8 mouse cellular contexts compared by ENCODE assay signal in genomic region chr11:103953032-103953895, GRCm38 (mm10). TPM values are rescaled to one million over a fixed set of nuclear protein-coding genes. Genes with fewer than 3 reads are reported as not detected.
A peak's percentile ranks its signal among the peaks of the same experiment; 100 is the strongest.
DNase-seq lines count a peak whose midpoint lies in the region; ATAC-seq and TF ChIP-seq lines count a peak whose summit lies in the region.

No protein-coding gene starts in this region.

- H3K4me3 ChIP-seq in lung, embryonic 14.5 days (ENCODE audit: low read depth, low read length): peak overlapping the region; percentile 83
- peak overlapping the region; percentile 90 for H3K4me3 ChIP-seq in intestine, postnatal 0 days (ENCODE audit: low read depth, low read length)
- H3K4me3 ChIP-seq in megakaryocyte, embryonic 14.5 days (replicated peaks): peak overlapping the region; percentile 94

- H3K9ac ChIP-seq in lung, embryonic 14.5 days: peak overlapping the region; percentile 90
- H3K9ac ChIP-seq in intestine, postnatal 0 days (ENCODE audit: low read depth, low read length): peak overlapping the region; percentile 88

- ATAC-seq in lung, embryonic 14.5 days (ENCODE audit: insufficient read depth): peak; percentile 78
- peak; percentile 83 for ATAC-seq in erythroid progenitor cell, adult 5-6 weeks (replicated peaks; ENCODE audit: low FRiP score, poor library complexity, severe bottlenecking)
- ATAC-seq in intestine, postnatal 0 days: peak; percentile 59

- 2% methylated on average over 31 of the region's 32 CpGs for WGBS in lung, embryonic 14.5 days
- 1% methylated on average over 32 of the region's 32 CpGs for WGBS in intestine, postnatal 0 days

- H3K4me1 ChIP-seq in lung, embryonic 14.5 days (ENCODE audit: insufficient read depth): no peaks in the 10 kb centered on the region
- H3K4me1 ChIP-seq in intestine, postnatal 0 days (replicated peaks; ENCODE audit: control insufficient read depth, insufficient read depth, low read length): no peaks in the 10 kb centered on the region
- peaks cover 66% of the 10 kb centered on the region for H3K4me1 ChIP-seq in megakaryocyte, embryonic 14.5 days

- H3K4me2 ChIP-seq in lung, embryonic 14.5 days: peak overlapping the region; percentile 83
- peak overlapping the region; percentile 83 for H3K4me2 ChIP-seq in intestine, postnatal 0 days (replicated peaks; ENCODE audit: low read depth)

- no peaks in the 10 kb centered on the region for H3K27me3 ChIP-seq in lung, embryonic 14.5 days (ENCODE audit: insufficient read depth, low read length)
- no peaks in the 10 kb centered on the region for H3K27me3 ChIP-seq in intestine, postnatal 0 days (replicated peaks; ENCODE audit: control insufficient read depth, insufficient read depth, low read length)
- H3K27me3 ChIP-seq in megakaryocyte, embryonic 14.5 days (replicated peaks): no peaks in the 10 kb centered on the region

- no peak for TF ChIP-seq CTCF in lung, embryonic 14.5 days (IDR thresholded peaks at IDR 0.05; ENCODE audit: low read depth)
- TF ChIP-seq CTCF in intestine, postnatal 0 days (IDR thresholded peaks at IDR 0.05; ENCODE audit: low read depth): no peak

- H3K36me3 ChIP-seq in lung, embryonic 14.5 days (ENCODE audit: insufficient read depth): no peaks in the 10 kb centered on the region
- H3K36me3 ChIP-seq in intestine, postnatal 0 days (ENCODE audit: control insufficient read depth, insufficient read depth): no peaks in the 10 kb centered on the region
- peaks cover 26% of the 10 kb centered on the region for H3K36me3 ChIP-seq in megakaryocyte, embryonic 14.5 days (replicated peaks; ENCODE audit: low read length)

- no peaks in the 10 kb centered on the region for H3K9me3 ChIP-seq in lung, embryonic 14.5 days (ENCODE audit: low read depth, low read length)
- H3K9me3 ChIP-seq in intestine, postnatal 0 days (ENCODE audit: control insufficient read depth): no peaks in the 10 kb centered on the region
- no peaks in the 10 kb centered on the region for H3K9me3 ChIP-seq in megakaryocyte, embryonic 14.5 days

- H3K27ac ChIP-seq in lung, embryonic 14.5 days (ENCODE audit: low read depth): no peak overlapping the region
- H3K27ac ChIP-seq in intestine, postnatal 0 days (ENCODE audit: low read depth, low read length): peak overlapping the region; percentile 70

- peak; percentile 24 for DNase-seq in lung, embryonic 14.5 days
- no peak for DNase-seq in lung, postnatal 10 days
- peak; percentile 23 for DNase-seq in adipocyte (ENCODE audit: low spot score)
- DNase-seq in spleen, postnatal 4 days (ENCODE audit: low spot score in 2 of 2): peak; percentile 51 to 79
- DNase-seq in layer of hippocampus, adult 11-12 months (ENCODE audit: low spot score): no peak

RNA-seq across cellular contexts. Expression of gene Nsf, which starts 0.6 kb away (rescaled TPM):
- polyA plus RNA-seq in lung, embryonic 14.5 days (2014; fragmentation: Nextera tagmentation; extraction: Ambion mirVana): 44.3 and 50.1 TPM in 2 replicates
- 26.7 and 42.8 TPM in 2 replicates for total RNA-seq in erythroid progenitor cell, adult 5-6 weeks (2015; ENCODE audit: low replicate concordance)
- 29.2 and 70.5 TPM in 2 replicates for total RNA-seq in erythroid progenitor cell, adult 5-6 weeks (2017; ENCODE audit: low replicate concordance)
- 41.0 and 41.4 TPM in 2 replicates for polyA plus RNA-seq in intestine, postnatal 0 days (2015; fragmentation: Nextera tagmentation; extraction: Ambion mirVana)
- 9.3 and 11.2 TPM in 2 replicates for polyA plus RNA-seq in megakaryocyte, embryonic 14.5 days (2012; ENCODE audit: insufficient read depth, low replicate concordance)

RNA-seq across cellular contexts. Expression of gene Arf2, which starts 13.3 kb away (rescaled TPM):
- 66.5 and 70.4 TPM in 2 replicates for polyA plus RNA-seq in lung, embryonic 14.5 days (2014; fragmentation: Nextera tagmentation; extraction: Ambion mirVana)
- total RNA-seq in erythroid progenitor cell, adult 5-6 weeks (2015; ENCODE audit: low replicate concordance): 24.7 and 25.9 TPM in 2 replicates
- 25.6 and 70.3 TPM in 2 replicates for total RNA-seq in erythroid progenitor cell, adult 5-6 weeks (2017; ENCODE audit: low replicate concordance)
- polyA plus RNA-seq in intestine, postnatal 0 days (2015; fragmentation: Nextera tagmentation; extraction: Ambion mirVana): 33.4 and 35.4 TPM in 2 replicates
- 1.00 and 7.0 TPM in 2 replicates for polyA plus RNA-seq in megakaryocyte, embryonic 14.5 days (2012; ENCODE audit: insufficient read depth, low replicate concordance)

Comparison
In these comparisons a context has a peak if more than half of its experiments do, and no peak if none do; other contexts are left out.
1. DNase-seq: peak in lung, embryonic 14.5 days (single experiment), adipocyte (single experiment) and spleen, postnatal 4 days (2 of 2); none in lung, postnatal 10 days (single experiment) and layer of hippocampus, adult 11-12 months (single experiment).
2. Peak in every context shown above with its lines, with median percentiles within 50 percentile points of each other: ATAC-seq and H3K4me3 ChIP-seq.